Mouse (Mus musculus) macrophage (primary cell): ENCODE data around the gene Ints13. TPM values are rescaled to one million over a fixed set of nuclear protein-coding genes. Genes with fewer than 3 reads are reported as not detected.
A peak's percentile ranks its signal among the peaks of the same experiment; 100 is the strongest.

Experiments used
- H3K27ac ChIP-seq: fragments of 350-480 bp; formaldehyde crosslinking; 2 replicates; pipeline ENCODE4 v1.9.0; 2021
- H3K36me3 ChIP-seq: fragments of 350-480 bp; formaldehyde crosslinking; 2 replicates; pipeline ENCODE4 v1.9.0; 2021; ENCODE audit errors: inconsistent target
- H3K4me3 ChIP-seq: fragments of 350-480 bp; formaldehyde crosslinking; 2 replicates; pipeline ENCODE4 v1.9.0; 2021; ENCODE audit errors: inconsistent target
- H3K79me2 ChIP-seq: fragments of 350-480 bp; formaldehyde crosslinking; 2 replicates; pipeline ENCODE4 v1.9.0; 2021; ENCODE audit errors: inconsistent target
- WGBS: methylation state at CpG from one replicate; pipeline ENCODE4 v1.1.7; 2026; ENCODE audit warnings: inconsistent platforms; ENCODE audit not compliant: missing documents; 5-methylcytosine and 5-hydroxymethylcytosine counted together
- polyA plus RNA-seq: library from polyadenylated mRNA; stranded (reverse); fragments of 250-400 nt; gene quantifications from 3 replicates; pipeline ENCODE4 v1.2.4, GENCODE M21; 2018; ENCODE audit warnings: inconsistent platforms
- total RNA-seq, 78 experiments: library from RNA; depleted of rRNA; stranded (reverse); fragments of 250-400 nt; gene quantifications; 1 replicate in 9 of 78; 2 replicates in 24 of 78; 3 replicates in 43 of 78; 4 replicates in 2 of 78; pipeline ENCODE4 v1.2.4; 2018; ENCODE audit warnings: inconsistent platforms in 56 of 78

The Ints13 gene
- total RNA-seq (2018; cell fraction: chromatin; rRNA removed) = 100 to 1,000 TPM in 4 of 26 experiments, 10 to 100 TPM in 22; 34.4 to 171 (median 63.2) TPM
- 10 to 100 TPM in 25 of 26 experiments, 1 to 10 TPM in 1; 10.0 to 25.4 (median 13.9) TPM for total RNA-seq (2018; cell fraction: cytosol; rRNA removed)
- total RNA-seq (2018; cell fraction: nucleus; rRNA removed) = 100 to 1,000 TPM in 2 of 26 experiments, 10 to 100 TPM in 24; 21.6 to 128 (median 56.3) TPM
- 15.9 to 48.3 TPM (median 18.5 TPM) in 3 replicates for polyA plus RNA-seq

DNA sequence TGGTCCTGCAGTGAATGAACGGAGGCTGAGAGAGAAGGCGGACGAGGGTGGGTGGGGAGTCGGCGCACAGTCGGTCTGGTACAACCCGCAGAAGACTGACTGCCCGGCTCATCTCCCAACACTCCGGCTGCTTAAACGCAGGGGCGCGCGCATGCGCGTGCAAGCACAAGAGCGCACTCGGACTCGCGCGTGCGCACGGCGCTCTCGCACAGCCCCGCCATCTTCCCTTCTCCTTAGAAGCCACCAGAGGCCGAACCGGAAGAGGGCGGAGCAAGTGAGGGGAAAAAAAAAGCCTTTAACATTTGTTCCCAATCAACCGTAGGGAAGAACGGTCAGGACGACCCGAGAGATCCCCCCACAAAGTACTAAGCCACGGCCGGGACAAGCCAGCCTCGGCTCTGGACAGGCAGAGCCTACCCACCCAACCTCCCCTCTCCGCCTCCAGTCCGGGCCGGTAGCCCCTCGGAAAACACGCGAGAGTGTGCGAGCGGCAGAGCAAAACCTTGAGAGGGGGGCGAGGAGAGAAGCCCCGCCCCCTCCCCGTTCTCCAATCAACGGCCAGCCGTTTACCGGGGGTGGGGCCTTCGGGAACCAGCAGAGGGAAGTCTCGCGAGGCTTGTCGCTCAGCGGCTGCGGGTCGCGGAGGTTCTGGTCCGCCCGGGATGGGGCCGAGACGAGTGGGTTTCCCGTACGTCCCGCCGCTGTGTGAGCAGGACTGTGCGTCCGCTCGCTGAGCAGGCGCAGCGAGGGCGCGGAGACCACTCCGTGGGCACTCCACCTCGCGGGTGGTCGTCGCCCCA lies at the start of gene Ints13:
Ints13 (minus strand) TSS at position 526 of the 800 bp plus-strand sequence.
- under 1% methylated on average over 52 of the region's 77 CpGs for WGBS
- H3K27ac ChIP-seq = peak within 1 kb of the TSS; percentile 91
- peaks cover 79% of the 10 kb centered on the region for H3K79me2 ChIP-seq
- H3K36me3 ChIP-seq = no peaks in the 10 kb centered on the region
- H3K4me3 ChIP-seq = peak within 1 kb of the TSS; percentile 91

DNA sequence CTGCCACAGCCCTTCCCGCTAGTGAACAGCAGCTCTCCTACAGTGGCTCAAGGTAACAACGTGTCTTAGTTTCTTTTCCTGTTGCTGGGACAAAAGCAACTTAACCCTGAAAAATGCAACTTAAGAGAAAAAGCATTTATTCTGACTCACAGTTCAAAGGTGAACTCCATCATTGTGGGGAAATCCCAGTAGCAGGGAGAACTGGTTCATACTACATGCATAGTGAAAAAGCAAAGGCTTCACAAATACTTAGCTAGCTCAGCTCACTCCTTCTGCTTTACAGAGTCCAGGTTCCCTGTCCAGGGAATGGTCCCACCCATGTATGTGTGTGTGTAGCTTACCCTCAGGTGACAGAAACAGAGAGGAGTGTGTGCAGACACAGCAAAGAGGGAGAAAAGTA lies 39.0 kb upstream of the Ints13 start:
- no peak overlapping the region for H3K4me3 ChIP-seq
- no peak overlapping the region for H3K27ac ChIP-seq
- 90% methylated on average over 2 of the region's 2 CpGs for WGBS
- H3K36me3 ChIP-seq = peaks cover 28% of the 10 kb centered on the region; the same call in 1 of the 2 replicates
- H3K79me2 ChIP-seq = no peaks in the 10 kb centered on the region

DNA sequence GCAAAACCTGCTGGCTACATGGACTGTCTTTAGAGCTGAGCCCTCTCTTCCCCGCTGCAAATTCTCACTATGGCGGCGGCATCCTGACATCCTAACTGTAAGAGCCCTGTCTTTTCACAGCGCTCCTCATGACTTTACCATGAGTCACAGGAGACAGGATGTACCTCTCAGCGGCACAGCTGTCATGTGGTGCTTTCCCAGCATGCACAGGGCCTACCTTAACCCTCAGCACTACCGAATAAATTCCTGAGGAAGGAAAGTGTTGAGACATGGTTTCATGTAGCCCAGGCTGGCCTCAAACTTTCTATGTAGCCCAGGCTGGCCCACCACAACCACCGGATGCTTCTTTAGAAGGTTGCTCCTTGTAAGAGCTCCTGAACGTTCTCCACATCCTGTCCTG lies 38.3 kb upstream of the Ints13 start:
- Histone ChIP-seq H3K36me3 (peaks cover 28% of the 10 kb centered on the region; the same call in 1 of the 2 replicates), H3K4me3 (no peak overlapping the region), H3K79me2 (no peaks in the 10 kb centered on the region), H3K27ac (no peak overlapping the region)
- 97% methylated on average over 8 of the region's 8 CpGs for WGBS

DNA sequence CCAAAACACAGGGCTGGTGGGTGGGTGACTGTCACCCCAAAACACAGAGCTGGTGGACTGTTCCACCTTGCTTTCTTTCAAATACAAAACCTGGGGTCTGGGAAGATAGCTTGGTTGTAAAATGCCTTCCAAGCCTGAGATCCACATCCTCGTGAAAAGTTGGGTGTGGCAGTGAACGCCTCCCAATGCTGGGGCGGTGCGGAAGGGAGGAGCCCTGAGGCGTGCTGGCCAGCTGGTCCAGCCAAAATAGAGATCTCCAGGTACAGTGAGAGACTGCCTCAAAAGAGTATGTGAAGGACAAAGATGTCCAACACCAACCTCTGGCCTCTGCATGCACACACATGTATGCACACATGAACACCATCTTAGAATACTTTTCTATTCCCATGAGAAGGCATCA lies 36.9 kb upstream of the Ints13 start:
- H3K36me3 ChIP-seq = peaks cover 34% of the 10 kb centered on the region
- 93% methylated on average over 5 of the region's 5 CpGs for WGBS
- H3K4me3 ChIP-seq = no peak overlapping the region
- H3K27ac ChIP-seq = no peak overlapping the region
- H3K79me2 ChIP-seq = no peaks in the 10 kb centered on the region

DNA sequence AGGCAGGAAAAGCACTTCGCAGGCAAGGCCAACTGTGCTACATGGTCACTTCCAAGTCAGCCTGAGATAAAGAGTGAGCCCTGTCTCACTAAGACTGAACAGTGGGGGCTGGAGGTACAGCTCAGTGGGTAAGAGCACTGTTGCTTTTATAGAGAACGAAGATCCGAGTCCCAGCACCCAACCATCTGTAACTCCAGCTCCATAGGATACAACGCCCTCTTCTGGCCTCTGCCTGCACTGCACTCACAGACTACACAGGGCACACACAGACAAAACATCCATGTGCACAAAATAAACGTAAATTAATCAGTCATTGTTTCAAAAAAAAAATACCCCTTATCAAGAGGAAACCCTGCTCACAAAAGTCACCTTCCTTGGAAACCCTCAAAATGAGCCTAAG lies 36.3 kb upstream of the Ints13 start:
- 96% methylated on average over 5 of the region's 5 CpGs for WGBS
- Histone ChIP-seq H3K27ac (no peak overlapping the region), H3K4me3 (no peak overlapping the region), H3K79me2 (no peaks in the 10 kb centered on the region), H3K36me3 (peaks cover 40% of the 10 kb centered on the region)

DNA sequence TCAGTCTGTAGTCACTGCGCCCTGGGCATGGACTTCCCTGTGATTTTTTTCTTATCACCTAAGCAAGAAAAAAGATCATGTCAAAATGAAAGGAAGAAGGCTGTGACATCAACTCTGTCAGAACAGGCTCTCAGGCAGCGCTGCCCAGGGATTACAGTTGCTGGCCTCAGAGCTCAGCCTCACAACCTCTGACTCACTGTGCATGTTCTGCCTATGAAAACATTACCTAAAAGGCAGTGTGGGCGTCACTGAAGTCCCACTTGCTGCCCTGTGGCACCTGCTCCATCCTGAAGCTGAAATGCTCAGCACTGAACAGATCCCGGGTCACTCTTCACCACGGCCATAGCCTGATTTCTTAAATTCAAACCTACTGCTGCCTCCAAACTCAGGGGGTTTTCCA lies 35.1 kb upstream of the Ints13 start:
- H3K79me2 ChIP-seq = no peaks in the 10 kb centered on the region
- H3K36me3 ChIP-seq = peaks cover 30% of the 10 kb centered on the region
- H3K4me3 ChIP-seq = no peak overlapping the region
- no peak overlapping the region for H3K27ac ChIP-seq
- 91% methylated on average over 5 of the region's 5 CpGs for WGBS

DNA sequence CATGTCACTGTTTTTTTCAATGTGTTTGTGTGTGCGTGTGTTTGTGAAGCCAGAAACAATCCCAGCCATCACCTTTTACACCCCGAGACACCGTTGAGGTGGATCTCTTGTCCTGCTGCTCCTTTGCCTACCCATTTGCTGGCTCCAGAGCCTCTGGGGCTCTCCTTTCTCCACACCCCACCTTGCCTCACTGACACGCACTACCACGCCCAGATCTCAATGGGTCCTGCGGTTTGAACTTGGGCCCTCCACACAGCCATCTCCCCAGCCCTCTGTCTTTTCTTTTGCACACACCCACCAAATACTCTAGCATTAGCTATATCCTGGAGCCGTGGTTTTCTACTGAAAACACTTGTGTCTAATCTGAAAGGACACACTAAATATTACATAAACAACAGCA lies 34.3 kb upstream of the Ints13 start:
- Histone ChIP-seq H3K36me3 (peaks cover 30% of the 10 kb centered on the region), H3K79me2 (no peaks in the 10 kb centered on the region), H3K4me3 (no peak overlapping the region), H3K27ac (no peak overlapping the region)
- WGBS = 96% methylated on average over 7 of the region's 7 CpGs

DNA sequence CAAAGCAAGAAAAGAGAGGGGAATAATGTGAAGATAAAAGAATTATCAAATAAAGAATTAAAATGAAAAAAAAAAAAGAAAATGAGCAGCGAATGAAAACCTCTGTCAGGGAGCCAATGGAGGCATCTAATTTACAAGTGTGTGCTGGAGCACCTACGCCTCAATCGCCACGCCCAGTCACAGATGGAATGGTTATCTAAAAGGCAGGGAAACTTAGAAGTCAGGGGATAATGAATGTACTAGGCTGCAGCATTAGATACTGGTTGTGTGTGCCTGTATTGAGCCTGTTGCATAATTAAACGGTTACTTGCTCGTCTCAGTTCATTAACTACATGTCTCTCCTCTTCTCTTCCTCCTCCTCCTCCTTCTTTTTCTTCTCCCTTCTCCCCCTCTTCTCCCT lies 33.8 kb upstream of the Ints13 start:
- Histone ChIP-seq H3K27ac (no peak overlapping the region), H3K36me3 (peaks cover 32% of the 10 kb centered on the region), H3K79me2 (no peaks in the 10 kb centered on the region), H3K4me3 (no peak overlapping the region)
- 94% methylated on average over 6 of the region's 6 CpGs for WGBS

DNA sequence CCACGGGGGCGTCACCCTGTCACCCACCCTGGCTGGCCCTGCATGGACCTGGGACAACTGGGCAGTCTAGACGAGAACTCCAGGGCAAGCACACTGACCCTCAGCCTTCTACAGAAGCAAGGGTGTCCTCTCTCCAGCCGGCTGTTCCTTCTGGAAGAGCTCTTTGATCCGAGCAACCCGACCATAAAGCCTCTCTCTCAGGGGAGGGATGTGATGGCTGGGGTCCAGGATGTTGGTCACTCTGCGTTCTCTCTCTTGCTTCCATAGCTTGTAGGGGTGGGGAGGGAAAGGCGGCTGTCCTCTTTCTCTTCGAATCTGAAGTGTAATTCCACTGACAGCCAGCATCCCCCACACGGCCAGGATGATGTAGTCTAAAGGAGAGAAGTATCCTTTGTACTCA lies 26.0 kb upstream of the Ints13 start:
- no peak overlapping the region for H3K4me3 ChIP-seq
- no peak overlapping the region for H3K27ac ChIP-seq
- peaks cover 67% of the 10 kb centered on the region for H3K36me3 ChIP-seq
- no peaks in the 10 kb centered on the region for H3K79me2 ChIP-seq
- 94% methylated on average over 10 of the region's 10 CpGs for WGBS

DNA sequence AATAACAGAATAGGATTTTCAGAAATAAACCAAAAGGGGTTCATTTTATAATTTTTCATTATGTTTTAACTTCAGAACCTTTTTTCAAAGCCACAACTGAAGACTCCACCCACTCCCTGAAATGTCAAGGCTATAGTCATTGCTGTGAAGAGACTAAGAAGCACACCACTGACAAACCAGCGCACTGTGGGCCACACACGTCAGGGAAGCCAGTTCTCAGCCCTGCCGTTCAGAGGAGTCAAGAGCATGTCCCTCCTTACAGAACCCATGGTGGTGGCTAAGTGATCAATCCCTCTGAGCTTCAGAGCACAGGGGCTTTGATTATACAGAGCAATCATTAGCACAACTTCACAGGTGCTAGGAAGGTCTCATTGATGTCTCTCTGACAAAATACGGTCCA lies 25.0 kb upstream of the Ints13 start:
- H3K79me2 ChIP-seq = no peaks in the 10 kb centered on the region
- H3K36me3 ChIP-seq = peaks cover 67% of the 10 kb centered on the region
- 95% methylated on average over 4 of the region's 4 CpGs for WGBS
- H3K27ac ChIP-seq = no peak overlapping the region
- H3K4me3 ChIP-seq = no peak overlapping the region

DNA sequence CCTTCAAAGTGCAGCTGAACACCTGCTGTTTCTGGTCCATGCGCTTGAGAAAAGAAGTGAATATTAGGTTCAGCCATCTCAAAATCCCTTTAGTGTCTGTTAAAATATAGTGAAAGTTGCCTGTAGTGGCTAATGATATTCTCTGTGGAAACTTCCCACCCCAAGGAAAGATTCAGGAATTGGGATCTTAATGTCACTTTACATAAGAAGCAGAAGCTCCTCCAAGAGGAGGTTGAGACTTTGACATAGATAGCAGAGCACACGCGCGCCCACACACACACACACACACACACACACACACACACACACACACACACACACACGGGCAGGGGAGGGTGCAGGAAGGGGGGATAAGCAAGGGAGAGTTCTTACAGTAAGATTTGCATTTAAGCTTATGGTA lies 7.5 kb upstream of the Ints13 start:
- no peak overlapping the region for H3K27ac ChIP-seq
- H3K4me3 ChIP-seq = no peak overlapping the region
- H3K36me3 ChIP-seq = peaks cover 47% of the 10 kb centered on the region
- 100% methylated on average over 1 of the region's 5 CpGs for WGBS
- peaks cover 89% of the 10 kb centered on the region for H3K79me2 ChIP-seq

DNA sequence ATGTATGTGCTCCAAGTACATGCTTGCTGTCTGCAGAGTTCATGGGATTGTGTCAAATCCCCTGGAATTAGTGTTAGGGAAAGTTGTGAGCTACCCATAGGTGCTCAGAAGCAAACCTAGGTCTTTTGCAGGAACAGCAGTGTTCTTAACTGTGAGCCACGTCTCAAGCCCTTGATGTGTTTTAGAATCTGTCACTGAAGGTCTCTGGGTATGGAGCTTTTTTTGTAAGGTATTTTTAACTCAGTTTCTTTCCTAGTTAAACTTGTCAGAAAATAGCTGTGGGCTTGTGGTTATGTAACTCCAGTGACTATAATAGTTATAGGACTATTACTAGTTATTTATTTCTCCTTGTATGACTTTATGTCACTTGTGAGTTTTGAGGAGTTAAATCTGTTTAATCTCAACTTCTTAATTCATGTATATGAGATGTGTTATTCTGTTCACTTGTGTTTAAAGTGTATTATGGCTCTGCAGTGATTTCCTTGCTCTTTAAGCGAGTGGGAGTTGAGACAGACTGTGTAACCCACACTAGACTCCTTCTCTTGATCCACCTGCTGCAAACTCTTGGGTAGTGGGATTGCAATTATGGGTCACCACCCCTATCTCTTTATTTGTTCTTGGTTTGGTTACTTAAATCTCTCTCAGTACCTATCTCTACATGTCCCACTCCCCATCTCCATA lies 5.9 kb upstream of the Ints13 start:
- peaks cover 99% of the 10 kb centered on the region for H3K79me2 ChIP-seq
- no peak overlapping the region for H3K27ac ChIP-seq
- WGBS = 73% methylated on average over 2 of the region's 2 CpGs
- H3K36me3 ChIP-seq = peaks cover 35% of the 10 kb centered on the region
- no peak overlapping the region for H3K4me3 ChIP-seq

DNA sequence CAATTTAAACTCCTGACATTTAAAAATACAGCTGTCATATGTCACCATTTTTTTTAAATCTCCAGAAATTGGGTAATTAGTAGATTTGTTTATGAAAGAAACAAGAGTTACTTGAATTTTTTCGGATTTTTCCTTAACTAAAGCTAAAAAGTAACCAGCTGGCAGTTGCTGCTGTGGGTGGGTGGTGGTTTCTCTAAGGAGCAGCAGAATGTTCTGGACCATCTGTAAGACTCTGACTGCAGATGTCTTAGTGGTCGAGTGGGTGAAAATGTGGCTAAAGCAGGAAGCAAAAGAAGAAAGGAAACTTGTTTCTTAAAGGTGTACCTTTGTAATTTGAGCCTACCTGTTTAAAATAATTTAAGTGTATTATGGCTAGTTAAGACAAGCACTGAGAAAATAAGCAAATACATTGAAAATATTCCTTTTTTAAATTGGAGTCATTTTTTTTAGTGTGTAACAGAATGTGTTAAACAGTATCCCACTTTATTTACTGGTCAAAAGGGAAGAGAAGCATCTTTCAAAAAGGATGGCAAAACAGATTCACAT lies 2.8 kb upstream of the Ints13 start:
- Histone ChIP-seq H3K4me3 (no peak overlapping the region), H3K79me2 (peaks cover 92% of the 10 kb centered on the region), H3K27ac (no peak overlapping the region), H3K36me3 (peaks cover 8% of the 10 kb centered on the region)
- WGBS = 0% methylated on average over 2 of the region's 2 CpGs

DNA sequence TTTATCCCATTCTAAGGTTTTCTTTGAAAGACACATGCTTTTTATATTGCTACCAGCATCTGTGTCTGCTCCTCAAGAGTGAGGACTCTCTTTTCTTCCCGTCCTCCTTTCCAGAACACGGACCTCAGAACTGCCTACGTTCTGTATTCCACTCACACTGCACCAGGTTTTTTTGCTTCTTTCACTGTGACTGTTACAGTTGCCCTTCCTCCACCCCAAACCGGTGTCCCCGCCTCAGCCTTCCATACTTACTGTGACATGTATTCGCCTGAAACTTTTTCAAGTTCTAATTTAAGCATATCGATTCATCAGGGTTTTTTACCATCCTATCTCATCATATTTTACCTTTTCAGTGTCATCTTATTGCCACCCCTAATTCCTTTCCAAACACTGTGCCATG lies 951 bp upstream of the Ints13 start:
- Histone ChIP-seq H3K79me2 (peaks cover 89% of the 10 kb centered on the region), H3K27ac (peak overlapping the region; percentile 91), H3K36me3 (no peaks in the 10 kb centered on the region), H3K4me3 (peak overlapping the region; percentile 91)
- WGBS = 4% methylated on average over 7 of the region's 7 CpGs

DNA sequence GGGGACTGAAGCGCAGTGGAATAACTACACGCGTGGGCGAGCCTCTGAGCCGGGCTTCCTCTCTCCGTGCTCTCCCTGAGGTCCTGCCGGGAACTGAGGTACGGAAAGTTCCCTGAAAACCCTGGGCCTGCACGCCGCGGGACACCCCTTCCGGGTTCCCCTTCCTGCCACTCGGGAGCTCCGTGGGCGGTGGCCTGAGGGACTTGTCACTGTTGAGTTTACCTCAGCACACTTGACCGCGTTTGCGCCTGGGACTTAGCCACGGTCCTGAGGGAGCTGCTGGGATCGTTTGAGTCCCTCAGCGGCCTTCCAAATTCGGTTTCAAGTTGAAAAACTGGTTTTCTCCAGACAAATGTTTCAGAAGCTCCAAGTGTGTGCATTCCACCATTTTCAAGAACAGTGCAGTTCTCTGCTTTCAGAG lies 486 bp upstream of the Ints13 start:
- Histone ChIP-seq H3K79me2 (peaks cover 85% of the 10 kb centered on the region), H3K4me3 (peak overlapping the region; percentile 91), H3K27ac (peak overlapping the region; percentile 91), H3K36me3 (no peaks in the 10 kb centered on the region)
- WGBS = 0% methylated on average over 21 of the region's 22 CpGs
